Mouse (Mus musculus): ENCODE data around the gene Zc3h8. TPM values are rescaled to one million over a fixed set of nuclear protein-coding genes. Genes with fewer than 3 reads are reported as not detected.

Zc3h8 gene
- total RNA-seq, 4 experiments from 2014 or later: 7.8 to 9.9 (median 8.0) TPM

DNA sequence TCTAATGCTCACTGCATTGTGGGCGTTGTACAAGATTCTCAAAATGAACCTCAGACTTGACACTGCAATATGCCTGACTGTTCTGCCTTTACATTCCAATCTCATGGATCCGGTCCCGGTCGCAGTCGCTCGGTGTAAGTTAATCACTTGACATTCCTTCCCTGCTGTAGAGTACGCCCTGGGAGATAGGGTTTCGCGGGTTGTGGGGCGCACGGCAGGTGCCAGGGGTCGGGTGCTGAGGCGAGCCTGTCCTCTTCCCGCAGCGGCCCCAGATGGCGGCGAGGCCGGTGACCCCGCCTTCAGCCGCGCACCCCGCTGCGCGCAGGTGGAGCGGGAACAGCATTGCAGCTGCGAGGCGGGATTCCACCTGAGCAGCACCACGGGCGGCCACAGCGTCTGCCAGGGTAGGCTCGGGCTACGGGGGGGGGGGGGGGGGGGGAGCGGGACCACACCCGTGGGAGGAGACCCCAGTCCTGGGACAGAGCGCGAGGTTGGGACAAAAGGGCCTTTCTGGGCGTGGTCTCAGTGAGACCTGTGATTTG lies 51.6 kb downstream of the Zc3h8 start:
- DNase-seq (ENCODE audit: low spot score in 2 of 2): no peak

DNA sequence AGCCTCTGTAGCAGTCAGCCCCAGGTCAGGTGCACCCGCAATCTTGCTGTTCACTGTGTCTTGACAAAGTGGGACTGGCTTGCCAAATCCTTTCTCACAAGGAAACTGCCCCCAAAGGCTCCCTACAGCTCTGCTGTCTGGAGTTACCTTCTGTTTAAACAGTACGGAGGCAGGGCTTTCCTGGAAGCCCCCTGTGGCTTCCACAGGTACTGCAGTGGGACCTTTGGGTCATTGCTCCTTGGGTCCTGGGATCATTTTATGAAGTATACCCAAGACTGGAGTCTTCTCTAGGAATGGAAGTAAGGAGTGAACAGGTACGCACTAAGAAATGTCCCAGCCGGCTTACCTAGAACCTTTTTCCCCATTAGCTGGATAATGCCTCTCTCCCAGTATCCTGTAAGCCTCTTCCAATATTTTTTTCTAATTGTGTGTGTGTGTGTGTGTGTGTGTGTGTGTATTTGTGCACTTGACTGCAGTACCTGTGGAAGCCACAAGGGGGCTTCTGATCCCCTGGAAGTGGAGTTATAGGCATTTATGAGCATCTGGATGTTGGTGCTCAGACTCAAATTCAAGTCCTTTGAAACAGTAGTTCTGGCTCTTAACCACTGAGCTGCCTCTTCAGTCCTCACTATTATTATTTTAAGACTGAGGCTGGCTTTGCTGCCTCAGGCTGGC lies 53.1 kb downstream of the Zc3h8 start:
- no peak for DNase-seq (ENCODE audit: low spot score in 2 of 2)

GRCm38 (mm10) chr2:128887866-128888550 lies 55.9 kb downstream of the Zc3h8 start:
- no peak for DNase-seq (ENCODE audit: low spot score in 2 of 2)

DNA sequence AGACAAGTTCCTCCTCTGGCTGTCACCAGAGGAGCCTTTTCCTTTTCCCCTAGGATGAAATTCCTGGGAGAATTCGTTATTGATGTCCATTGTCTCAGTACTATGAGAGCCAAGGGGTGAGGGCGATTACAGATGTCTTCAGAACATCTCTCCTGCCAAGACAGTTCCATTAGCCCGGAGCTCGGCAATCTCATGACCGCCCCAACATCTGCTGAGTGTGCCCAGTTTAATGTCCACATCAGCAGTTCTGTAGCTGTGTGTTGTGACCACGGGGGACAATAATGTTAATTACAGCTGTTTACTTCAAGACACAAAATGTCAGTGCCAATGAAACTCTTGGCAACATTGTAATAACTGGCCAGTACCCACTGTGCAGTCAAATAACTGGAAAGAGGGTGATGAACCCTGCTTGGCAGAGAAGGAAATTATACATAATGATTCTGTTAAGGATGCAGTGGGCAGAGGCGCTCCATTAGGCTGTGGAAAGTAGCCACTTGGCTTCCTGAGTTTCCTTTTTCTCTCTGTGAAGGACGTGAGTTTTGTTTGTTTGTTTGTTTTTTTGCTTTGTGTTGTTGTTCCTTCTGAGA lies 58.6 kb downstream of the Zc3h8 start:
- no peak for DNase-seq (ENCODE audit: low spot score in 2 of 2)

DNA sequence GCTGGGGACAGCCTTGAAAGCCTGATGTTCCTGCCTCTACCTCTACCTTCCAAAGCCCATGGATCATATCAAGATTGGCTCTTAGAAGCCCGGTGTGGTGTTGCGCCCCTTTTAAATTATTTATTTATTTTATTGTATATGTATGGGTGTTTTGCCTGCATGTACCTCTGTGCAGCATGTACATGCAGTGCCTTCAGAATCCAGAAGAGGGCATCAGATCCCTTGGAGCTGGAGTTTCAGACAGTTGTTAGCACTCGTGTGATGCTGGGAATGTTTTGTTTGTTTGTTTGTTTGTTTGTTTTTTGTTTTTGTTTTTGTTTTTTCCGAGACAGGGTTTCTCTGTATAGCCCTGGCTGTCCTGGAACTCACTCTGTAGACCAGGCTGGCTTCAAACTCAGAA lies 62.6 kb downstream of the Zc3h8 start:
- no peak for DNase-seq (ENCODE audit: low spot score in 2 of 2)

Small RNAs within 50 kb of the gene (microRNA-seq; reads per million reads assigned to microRNA genes)
- not detected for gene Gm22859

Other genes starting within 250 kb of the Zc3h8 start
- 1 to 10 TPM in 3 of 4 experiments, under 1 TPM in 1; 0.97 to 1.7 (median 1.3) TPM for gene Mertk, start 245.1 kb downstream of the Zc3h8 start, total RNA-seq (2022)
- 10 to 100 TPM; 11.1 to 16.4 (median 14.1) TPM for gene Tmem87b, start 126.0 kb downstream of the Zc3h8 start, total RNA-seq (2022)
- gene Fbln7, start 81.1 kb downstream of the Zc3h8 start, total RNA-seq (2022): 1 to 10 TPM; 1.4 to 2.7 (median 1.8) TPM
- 10 to 100 TPM in 2 of 4 experiments, 1 to 10 TPM in 2; 6.4 to 11.8 (median 10.0) TPM for gene Zc3h6, start 23.3 kb upstream of the Zc3h8 start, total RNA-seq (2022)
- gene Gm10762, start 23.6 kb upstream of the Zc3h8 start, total RNA-seq (2022): 10 to 100 TPM; 16.0 to 22.3 (median 18.3) TPM
- gene Vinac1, start 104.1 kb upstream of the Zc3h8 start, total RNA-seq (2022): not detected
- 1 to 10 TPM; 6.2 to 9.0 (median 7.6) TPM for gene Ttl, start 121.9 kb upstream of the Zc3h8 start, total RNA-seq (2022)
- gene Polr1b, start 156.9 kb upstream of the Zc3h8 start, total RNA-seq (2022): 10 to 100 TPM; 10.9 to 13.7 (median 11.3) TPM
- 10 to 100 TPM in 2 of 4 experiments, 1 to 10 TPM in 2; 8.5 to 11.0 (median 9.5) TPM for gene Chchd5, start 185.6 kb upstream of the Zc3h8 start, total RNA-seq (2022)